Mouse (Mus musculus): Measurements from ENCODE around the gene Ube2t.

GRCm38 (mm10) chr1:135009833-135010232 lies 47.5 kb downstream of the Ube2t start:
- no peak for TF ChIP-seq CTCF (IDR thresholded peaks at IDR 0.05; ENCODE audit: insufficient read depth, low read depth, low read length)
- no peak for TF ChIP-seq POLR2A (IDR thresholded peaks at IDR 0.05; ENCODE audit: insufficient read depth, low read depth, low read length)

Measured in olfactory bulb, adult 2 months (tissue).